Mouse (Mus musculus) 3T3-L1 (cell line): ENCODE results near the gene 4930518I15Rik.
"Not testable (repeated sequence)": the region's sequence is repeated elsewhere in the genome, so short reads cannot be mapped to it uniquely, and the experiment has no call there.

ENCODE experiments used
- DNase-seq: peaks from one replicate; pipeline ENCODE4 v3.0.0-alpha.2; 2015; ENCODE audit warnings: low read depth, low spot score

Gene 4930518I15Rik

GRCm38 (mm10) chr2:156843331-156843730 is 14.4 kb downstream of the 4930518I15Rik start:
- DNase-seq = no peak

DNA sequence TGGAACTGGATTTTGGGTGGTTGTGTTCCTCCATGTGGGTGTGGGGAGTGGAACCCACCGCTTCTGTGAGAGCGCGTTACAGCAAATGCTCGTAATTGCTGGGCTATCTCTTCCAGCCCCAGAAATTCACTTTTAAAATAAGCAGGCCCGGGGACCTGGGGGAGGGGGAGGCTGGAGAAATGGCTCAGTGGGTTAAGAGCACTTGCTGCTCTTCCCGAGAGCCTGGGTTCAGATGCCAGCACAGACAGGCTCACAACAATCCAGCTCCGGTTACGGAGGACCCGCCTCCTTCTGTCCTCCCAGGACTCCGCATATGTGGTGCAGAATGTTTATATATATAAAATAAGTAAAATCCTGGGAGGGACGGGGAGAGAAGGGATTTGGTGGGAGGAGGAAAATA is 15.0 kb downstream of the 4930518I15Rik start:
- peak; percentile 34 for DNase-seq

GRCm38 (mm10) chr2:156841841-156842706 is 15.7 kb downstream of the 4930518I15Rik start:
- peak; percentile 89 for DNase-seq

DNA sequence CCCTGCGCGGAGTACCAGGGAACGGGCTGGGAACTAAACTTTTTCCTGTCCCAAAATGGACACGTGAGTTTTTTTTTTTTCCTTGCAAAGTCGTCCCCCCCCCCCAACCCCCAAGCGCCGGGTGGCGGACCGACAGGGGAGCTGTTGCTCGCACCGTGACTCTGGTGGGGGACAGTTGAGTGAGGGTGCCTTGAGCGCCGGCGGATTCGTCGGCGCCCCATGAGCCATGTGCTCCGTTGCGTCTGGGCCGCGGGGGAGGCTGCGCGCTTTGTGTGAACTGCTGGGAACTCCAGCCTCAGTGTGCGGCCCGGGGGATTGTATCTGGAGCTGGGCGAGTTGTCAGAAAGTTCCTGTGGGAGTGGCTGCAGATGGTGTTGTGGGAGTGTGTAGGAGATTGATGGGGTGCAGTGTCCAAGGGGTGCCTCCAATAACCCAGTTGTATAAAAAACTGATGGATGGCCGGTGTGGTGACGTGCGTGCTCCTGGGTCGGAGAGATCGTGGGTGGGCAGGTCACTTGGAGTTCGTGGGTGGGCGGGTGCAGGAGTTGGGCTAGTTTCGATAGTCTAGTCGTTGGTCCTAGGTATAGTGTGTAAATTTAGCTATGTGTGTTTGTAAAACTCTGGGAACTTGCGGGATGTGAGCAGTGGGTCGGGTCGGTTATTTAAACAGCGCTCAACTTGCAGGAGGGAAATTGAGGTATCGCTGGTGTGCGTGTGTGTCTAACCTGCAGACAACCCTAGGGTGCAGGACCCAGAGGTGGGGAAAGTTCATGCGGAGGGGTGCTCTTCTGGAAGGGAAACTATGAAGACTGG is 16.5 kb downstream of the 4930518I15Rik start:
- peak; percentile 83 for DNase-seq

DNA sequence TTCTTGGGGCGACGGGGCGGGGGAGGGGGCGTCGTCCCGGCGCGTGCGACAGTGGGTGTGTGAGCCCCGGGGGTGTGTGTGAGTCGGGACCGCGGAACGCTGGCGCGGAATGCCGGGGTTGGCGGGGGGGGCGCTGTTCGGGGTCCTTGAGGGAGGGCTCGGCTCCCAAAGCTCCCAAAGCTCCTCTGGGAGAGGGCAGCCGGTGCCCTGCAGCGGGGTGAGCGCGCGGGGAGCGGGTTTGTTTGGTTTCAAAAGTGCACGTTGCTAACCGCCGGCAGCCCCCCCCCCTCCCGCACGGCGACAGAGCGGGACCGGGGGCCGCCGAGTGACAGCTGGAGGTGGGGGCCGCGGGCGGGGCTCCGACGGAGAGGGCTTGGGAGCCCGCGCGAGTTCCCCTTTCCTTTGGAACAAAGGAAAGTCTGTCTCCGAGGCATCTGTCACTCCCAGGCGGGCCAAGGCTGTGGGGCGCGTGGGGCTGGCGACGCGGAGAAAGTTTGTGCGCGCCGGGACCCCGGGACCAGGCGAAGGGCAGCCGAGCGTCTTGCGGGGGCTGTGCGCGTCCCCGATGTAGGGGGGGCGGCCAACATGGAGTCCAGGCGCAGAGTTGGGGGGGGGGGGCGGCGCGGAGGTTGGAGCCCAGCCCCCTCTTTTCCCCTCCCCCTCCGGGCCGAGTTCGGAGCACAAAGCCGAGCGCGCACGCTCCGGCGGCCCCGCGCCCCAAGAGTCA is 17.3 kb downstream of the 4930518I15Rik start:
- peak; percentile 39 for DNase-seq

DNA sequence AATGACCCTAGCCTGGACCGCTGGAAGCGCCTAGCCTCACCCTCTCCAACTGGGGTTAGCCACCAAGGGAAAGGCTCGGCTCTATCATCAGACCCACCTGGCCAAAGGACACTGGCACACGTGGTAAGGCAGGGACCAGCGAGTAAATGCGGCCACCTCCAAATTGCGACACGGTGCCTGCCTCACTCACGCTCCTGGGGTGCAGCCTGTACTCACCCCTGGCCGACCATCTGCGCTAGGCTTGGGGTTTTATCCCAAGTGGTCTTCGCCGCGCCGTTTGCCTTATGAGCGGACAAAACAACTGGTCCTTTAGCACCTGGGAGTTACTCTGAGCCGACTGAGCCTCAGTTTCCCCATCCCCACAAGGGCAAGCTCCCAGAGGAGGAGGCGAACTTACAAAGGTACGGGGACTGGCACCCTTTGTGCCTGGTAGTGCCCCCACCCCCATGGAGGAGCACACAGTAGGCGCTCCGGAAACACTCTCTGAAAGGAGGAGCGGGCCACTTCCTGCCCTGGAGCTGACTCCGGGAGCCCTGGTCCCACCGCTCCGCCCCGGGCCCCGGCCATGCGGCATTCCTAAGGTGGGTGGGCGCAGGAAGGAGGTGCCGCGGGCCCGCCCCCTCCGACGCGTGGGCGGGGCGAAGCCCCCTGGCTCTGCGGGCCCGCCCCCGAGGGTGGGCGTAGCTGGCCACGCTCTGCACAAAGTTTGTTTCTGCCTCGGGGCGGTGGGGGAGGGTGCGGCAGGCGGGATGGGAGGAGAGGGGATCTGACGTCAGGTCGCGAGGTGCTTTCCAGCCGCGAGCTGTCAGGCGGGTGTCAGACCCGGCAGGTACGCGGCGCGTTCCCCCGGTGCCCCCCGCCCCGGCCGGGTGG is 18.2 kb downstream of the 4930518I15Rik start, which contains the start of gene Tgif2:
Gene Tgif2, plus strand, starts transcription at position 689 of the 873 bp plus-strand sequence.
- peak; percentile 76 for DNase-seq

GRCm38 (mm10) chr2:156838839-156839238 is 18.9 kb downstream of the 4930518I15Rik start:
- no peak for DNase-seq

DNA sequence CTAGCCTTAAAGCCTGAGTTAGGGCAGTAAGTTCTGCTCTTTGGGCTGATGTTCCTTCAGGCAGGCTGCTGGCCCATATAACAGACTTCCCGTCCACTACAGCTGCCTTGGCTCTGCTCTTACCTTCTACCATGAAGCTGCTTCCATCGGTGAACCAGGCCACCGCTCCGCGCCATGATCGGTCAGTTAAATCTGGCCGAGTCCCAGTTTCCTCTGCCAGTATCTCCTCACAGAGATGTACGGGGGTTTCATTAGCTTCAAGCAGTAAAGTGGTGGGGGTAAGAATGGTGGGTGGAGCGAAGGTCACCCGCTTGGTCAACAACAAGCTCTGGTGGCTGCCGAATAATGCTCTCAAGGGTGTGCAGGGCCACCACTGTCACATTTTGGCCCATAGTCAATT is 23.4 kb downstream of the 4930518I15Rik start:
- no peak for DNase-seq

GRCm38 (mm10) chr2:156825128-156825527 is 32.6 kb downstream of the 4930518I15Rik start:
- DNase-seq = not testable (repeated sequence)

DNA sequence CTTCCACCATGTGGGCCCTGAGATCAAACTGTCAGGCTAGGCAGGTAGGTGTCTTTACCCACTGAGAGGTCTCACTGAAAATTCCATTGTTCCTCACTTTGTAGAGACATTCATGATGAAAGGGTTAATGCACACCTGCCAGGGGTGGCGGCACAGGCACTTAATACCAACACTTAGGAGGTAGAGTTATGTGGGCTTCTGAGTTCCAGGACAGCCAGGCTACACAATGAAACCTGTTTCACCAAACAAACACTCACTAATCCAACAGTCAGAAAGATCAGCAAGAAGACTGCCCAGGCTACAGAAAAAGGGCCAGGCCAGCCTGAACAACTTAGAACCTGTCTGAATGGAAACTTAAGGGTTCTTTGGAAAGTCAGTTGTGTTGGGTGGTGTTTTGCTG is 41.6 kb downstream of the 4930518I15Rik start:
- DNase-seq = no peak

DNA sequence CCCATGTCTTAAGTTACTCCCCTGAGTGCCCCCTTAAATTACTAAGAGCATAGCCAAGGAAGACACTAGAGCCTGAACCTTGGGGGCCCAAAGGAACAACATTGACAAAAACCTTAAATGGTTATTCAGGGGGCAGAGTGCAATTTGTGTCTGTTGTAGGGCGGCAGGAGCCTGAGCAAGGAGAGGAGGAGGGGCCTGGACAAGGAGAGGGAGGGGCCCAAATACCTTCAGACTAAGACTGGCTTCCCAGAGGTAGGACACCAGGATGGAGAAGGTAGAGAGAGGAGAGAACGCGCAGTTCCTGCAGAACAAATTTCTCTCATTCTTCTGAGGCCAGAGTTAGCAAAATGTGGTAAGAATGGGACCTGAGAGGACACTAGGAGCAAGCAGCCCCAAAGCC is 42.3 kb downstream of the 4930518I15Rik start:
- no peak for DNase-seq

GRCm38 (mm10) chr2:156814893-156815292 is 42.9 kb downstream of the 4930518I15Rik start:
- no peak for DNase-seq

GRCm38 (mm10) chr2:156814344-156814801 is 43.4 kb downstream of the 4930518I15Rik start:
- DNase-seq = no peak

GRCm38 (mm10) chr2:156811556-156811955 is 46.2 kb downstream of the 4930518I15Rik start:
- DNase-seq = no peak

GRCm38 (mm10) chr2:156810716-156811115 is 47.0 kb downstream of the 4930518I15Rik start:
- peak; percentile 53 for DNase-seq

DNA sequence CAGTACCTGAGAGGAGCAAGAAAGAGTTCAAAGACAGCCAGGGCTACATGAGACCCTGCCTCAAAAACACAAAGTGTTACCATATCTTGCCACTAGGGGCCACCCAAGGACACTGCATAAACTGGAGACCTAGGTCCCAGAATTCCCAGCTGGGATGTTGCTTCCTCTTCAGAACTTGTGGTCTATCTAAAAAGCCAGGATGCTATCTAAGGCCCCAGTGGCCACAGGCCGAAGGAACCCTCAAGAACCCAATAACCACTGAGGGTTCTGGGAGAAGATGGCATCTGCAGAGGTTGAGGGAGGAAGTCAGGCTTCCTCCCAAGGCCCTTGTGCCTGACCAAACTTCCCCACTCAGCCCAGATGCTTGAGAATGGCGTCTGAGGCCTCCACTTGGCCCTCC is 48.2 kb downstream of the 4930518I15Rik start:
- peak; percentile 89 for DNase-seq

- DNase-seq = no peak
Observed at GRCm38 (mm10) chr2:156806886-156807285, 50.9 kb downstream of the 4930518I15Rik start.
